Mouse (Mus musculus) retina, embryonic 14.5 days (tissue): ENCODE measurements around the gene Macrod2.

Source experiments
- DNase-seq: peaks from one replicate; pipeline ENCODE4 v3.0.0-alpha.2; 2015; ENCODE audit warnings: low spot score

Macrod2 gene

DNA sequence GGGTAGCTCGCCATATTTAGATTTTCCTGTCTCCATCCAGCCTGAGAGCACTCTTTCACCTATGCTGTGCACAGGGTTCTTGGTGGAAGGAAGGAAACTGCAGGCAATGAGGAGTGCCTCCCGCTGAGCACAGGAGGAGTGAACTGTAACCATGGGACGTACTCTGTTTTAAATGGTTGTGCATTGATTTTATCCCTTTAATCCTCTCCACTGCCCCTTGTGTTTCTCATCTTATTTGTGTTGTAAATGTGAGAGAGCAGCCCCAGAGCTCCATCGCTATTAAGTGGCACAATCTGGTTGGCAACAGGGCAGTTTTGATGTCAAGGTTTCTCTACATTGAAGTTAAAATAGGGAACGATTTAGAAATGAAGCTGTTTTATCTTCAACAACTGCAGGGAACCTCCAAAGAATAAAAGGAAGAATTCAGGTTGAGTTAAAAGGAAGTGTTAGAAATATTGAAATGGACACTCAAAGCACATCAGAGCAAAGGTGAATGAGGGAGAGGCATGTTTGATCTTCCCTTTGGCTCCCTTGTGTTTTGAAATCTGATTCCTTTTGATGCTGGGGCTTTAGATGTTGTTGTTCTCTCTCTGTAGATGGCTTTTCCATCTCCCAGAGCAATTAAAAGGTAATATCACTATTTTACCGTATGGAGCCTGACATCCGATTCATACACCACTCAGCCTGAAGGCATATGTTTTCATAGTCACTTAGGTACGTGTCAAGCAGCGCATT lies 1467.6 kb downstream of the Macrod2 start:
- no peak for DNase-seq

DNA sequence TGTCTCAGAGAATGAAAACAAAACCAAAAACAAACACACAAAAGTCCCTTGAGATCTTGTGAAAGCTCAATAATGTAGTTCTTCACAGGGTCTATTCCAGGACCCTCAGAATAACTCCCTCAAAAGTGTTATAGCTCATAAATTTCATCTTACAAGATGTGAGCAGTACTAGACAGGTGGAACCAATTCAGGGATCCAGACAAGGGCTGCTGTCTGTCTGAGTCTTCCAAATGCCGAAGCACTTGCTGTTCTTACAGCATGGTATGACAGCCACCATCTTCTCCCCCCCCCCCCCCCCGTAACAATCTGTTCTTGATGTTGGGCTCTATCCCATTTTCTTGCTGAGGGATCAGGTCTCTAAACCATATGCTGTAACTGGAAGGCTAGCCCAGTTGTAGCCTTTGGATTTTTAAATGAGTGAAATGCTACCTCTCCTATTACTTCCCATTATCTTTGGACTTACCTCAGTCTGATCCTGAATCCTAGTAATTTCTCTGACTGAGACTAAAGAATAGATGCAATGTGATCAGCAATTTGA lies 1468.6 kb downstream of the Macrod2 start:
- no peak for DNase-seq

DNA sequence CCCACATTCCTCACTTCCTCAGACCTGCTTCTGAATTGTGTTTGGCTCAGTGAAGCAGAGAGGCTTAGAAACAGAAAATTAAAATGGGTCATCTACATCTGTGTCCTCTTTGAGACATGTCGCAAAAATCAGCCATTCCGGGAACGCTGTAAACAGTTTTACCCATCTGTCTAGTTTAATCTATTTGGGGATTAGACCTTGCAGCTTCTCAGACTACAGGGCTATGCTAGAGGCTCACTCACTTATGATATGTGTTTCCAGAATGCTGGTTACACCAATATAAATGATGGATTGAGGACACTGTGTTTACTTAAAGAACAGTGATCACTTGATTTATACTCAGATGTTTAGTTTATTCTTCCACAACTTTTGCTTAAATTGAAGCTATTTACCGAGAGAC lies 1475.8 kb downstream of the Macrod2 start:
- DNase-seq, result no peak

DNA sequence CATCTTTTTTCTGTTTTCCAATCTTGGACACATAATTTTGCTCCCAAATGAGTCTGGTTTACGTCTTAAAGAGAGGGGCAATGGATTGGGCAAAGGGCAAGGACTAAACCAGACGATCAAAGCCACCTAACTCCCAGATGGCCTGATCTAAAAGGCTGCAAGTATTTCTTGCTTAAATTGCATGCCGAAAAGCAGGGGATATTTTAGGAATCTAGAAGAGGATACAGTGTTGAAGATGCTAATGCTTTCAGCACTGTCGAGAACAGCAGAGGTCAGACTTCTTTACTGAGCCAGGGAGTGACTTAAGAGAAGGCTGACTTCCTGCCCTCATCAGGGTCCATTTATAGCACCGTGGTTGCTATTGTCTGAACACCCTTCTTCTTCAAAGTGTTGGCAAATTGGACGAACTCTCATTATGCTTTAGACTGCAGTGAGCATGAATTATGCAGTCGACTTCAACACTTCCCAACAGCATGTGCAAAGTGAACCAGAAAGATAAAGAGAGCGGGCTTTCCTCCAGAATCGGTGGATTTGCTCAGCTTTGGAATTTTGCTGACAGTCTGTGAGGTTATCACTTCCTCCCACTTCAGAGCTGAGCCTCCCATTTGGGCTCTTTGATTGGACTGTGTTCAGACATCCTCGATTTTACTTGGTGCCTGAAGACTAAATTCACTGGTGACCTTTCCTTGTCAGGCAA lies 1481.2 kb downstream of the Macrod2 start:
- DNase-seq, result no peak

DNA sequence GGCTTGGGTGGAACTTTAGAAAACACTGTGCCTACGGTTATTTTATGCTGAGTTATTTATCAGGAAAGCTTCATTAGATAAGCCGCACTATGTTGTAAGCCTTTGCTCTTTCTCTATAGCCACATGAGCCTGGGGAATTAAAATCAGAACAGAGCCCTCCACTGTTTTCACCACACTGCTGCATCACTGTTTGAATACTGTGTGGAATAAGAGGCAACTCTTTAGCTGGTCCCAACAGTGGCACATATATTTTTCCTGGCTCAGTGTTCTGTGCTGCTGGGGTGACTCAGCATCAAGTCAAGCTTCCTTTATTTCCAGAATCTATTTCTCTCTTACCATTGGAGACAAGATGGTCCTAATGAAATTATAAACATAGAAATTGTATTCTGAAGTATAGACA lies 1481.8 kb downstream of the Macrod2 start:
- no peak for DNase-seq

DNA sequence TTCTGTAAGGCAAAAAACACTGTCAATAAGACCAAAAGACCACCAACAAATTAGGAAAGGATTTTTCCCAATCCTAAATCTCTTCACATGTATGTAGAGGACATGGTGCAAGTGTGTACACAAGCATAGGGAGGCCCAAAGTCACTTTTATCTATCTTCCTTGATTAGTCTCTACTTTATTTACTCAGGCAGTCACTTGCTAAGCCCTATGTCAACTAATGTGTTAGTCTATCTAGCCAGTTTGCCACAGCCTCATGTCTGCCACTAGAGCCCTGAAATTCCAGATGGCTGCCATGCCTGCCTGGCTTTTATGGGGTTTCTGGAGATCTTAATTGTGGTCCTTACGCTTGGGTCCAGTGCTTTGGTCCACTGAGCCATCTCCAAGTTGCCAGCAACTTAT lies 1483.4 kb downstream of the Macrod2 start:
- DNase-seq, result no peak

DNA sequence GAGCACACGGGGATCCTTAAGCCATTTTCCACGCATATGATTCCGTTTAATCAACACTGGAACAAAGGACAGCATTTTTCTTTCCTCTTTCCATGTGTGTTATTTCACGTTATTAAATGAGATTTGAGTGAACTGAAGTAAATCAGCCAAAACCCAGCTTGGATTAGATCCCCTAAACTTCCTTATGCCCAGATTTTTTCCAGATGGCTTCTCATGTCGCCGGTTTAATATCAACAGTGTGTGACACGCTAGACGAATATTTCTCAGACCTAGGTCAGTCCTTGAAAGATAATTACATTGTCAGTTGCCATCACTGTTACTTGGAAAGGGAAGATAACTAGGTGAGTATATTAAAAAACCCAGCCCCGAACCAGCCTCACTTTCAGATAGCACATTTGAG lies 1484.6 kb downstream of the Macrod2 start:
- DNase-seq, result no peak

DNA sequence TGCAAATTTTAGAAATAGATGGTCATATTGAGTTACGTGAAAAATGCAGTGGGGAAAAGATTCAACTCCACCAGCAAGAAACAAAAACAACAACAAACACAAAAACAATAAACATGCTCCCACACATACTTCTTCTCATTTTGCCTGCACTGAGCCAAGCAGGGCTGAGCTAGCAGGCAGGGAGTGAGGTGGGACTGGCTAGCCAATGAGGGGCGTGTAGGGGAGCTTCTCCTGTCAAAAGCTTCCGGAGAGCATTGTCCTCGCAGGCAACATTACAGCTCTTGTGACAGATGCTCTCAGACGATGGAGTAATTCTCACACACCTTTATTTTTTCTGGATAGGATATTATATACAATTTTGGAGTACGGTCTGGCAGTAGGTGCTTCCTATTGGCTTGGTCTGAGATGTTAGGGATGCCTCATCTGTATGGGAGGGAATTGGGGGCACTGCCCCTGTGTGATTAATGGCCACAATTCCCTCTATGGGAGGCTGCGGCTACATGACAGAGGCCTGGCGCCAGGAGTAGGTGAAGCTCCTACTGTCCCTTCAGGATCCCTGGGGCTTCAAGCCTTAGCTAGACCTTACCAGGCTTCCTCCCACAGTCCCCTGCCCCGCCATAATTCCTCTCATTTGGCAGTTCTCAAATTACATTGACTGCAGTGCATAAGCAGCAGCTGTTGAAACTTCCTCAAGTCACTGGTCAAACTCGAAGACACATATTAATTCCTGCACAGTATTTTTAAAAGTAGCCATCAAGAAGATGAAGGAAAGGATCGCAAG lies 1491.8 kb downstream of the Macrod2 start:
- no peak for DNase-seq

DNA sequence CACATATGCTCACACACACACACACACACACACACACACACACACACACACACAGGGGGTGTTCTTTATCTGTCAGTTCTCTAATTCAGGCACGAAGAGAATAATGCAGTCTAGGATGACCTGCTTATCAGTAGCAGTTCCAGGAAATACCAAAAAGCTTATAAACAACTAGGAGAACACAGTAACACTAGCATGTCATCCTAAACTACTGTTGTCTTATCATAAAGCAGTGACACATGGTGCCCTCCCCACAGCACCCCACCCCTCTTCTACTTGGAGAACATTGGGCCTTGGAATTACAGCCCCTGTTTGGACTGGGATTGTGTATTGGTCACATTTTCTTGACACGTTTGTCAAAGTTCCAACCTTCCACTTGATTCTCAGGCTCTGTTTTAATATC lies 1494.4 kb downstream of the Macrod2 start:
- DNase-seq, result no peak

DNA sequence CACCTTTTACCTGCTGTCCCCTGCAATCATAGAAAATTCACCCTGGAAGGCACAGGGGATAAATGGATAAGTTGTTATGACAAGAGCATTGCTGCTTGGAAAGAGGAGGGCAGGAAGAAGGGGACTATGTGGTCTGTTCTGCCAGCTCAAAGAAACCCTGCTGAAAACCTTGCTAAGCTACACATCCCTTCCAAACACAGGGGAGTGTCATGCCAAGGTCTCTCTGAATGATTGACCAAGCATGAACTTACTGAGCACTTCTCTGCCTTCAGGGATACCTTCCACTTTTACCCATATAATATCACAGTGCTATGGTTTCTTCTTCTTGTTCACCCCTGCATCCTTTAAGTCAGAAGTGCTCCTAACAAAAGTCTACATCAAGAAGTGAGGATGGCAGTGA lies 1502.8 kb downstream of the Macrod2 start:
- no peak for DNase-seq

DNA sequence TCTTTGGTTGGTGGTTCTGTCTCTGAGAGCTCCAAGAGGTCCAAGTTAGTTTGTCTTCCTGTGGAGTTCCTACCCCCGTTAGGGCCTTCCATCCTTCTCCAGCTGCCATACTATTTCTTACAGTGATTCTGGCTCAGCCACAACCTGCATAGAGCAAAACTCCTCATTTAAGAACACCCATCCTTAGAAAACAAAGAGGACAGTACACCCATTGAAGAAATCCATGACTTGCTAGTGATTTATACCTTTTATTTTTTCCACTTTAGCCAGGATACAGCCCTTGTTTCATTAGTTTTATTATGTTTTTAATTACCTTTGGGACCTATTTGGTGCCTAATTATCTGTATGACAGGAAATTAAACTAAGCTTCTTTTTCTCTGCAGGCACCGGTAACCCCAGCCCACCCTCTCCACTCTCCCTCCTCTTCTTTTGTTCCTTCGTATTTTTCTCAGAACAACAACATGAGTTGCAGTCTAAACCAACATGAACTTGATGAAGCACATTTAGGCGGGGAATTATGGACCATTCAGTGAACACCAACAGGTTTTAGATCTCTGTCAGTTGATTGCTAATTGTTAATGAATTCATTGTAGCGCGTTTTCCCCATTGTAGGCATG lies 1516.8 kb downstream of the Macrod2 start:
- DNase-seq, result peak; percentile 17

DNA sequence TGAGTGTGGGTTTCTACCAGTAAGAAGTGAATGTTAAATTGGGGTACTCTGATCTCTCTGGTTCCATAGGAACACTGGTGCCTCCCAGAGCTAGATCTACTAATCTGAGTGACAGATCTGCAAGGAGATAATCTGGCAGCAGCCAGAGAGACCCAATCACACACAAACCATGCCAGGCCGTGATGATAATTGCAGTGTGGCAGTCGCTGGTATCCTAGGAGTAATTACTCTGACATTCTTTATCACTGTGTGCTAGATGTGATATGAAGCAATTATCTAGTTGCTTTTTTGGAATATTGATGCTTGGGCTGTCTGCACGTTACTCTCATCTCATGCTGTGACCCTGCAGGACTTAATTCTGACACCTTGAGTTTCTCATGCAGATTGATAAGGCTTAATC lies 1518.4 kb downstream of the Macrod2 start:
- DNase-seq, result peak; percentile 19

DNA sequence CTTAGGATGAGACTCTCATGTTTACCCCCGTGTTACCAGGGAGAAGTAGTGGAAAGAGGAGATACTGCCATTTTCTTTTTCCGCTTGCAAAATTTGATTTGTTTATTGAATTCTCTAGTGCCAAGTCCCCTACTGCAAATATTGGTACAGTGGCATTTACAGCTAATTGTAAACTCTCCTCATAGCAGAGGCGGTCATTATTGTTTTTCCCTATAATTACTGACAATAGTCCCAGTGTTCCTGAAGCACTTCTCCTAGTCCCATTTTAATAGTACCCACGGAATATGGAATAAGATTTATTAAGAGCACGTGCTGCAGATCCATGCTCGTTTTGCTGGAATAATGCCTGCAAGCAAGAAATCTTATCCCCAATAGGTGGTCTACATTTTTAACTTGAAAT lies 1518.8 kb downstream of the Macrod2 start:
- no peak for DNase-seq

DNA sequence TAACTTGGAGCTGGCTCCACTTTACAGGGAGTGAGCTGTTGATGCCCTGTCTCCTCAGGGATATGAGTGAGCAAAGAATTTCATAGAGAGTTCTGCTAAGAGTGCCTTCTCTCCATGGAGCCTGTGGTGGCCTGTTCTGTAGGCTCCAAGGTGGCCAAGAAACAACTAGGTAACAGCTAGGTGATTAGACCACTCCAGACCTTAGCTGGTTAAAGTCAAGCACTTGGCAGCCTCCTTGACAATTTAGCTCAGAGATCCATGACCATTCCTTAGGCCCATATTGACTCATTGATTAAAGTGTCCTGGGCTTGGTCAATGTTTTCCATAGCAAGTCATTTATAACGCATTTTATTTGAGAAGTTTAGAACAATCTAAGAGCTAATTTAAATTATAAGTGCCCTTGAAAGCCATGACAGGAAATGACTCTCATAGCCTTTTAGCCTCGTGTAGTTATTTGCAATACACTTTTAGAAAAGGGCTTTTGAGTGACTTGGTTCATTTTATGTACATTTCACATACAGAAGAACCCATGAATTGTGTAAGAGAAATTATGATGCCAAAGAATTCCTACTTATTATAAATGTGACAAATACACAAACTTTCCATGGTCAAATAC lies 1525.4 kb downstream of the Macrod2 start:
- no peak for DNase-seq

DNA sequence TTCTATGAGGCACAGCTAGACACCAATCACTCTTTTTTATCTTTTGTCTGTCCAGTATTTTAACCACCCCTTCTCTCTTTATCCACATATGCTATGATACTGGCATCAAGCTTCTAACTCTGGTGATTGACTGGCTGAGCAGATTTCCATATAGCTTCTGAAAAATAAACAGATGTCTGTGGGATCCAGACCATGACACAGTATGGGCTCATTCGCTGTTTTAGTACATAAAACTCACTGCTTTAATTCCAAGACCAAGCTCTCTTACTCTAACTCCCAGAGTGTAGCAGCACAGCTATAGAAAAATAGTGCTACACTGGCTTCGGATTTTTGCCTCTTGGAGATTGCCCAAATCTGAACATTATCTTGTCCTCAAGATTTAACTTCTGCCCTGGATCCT lies 1540.0 kb downstream of the Macrod2 start:
- DNase-seq, result no peak

DNA sequence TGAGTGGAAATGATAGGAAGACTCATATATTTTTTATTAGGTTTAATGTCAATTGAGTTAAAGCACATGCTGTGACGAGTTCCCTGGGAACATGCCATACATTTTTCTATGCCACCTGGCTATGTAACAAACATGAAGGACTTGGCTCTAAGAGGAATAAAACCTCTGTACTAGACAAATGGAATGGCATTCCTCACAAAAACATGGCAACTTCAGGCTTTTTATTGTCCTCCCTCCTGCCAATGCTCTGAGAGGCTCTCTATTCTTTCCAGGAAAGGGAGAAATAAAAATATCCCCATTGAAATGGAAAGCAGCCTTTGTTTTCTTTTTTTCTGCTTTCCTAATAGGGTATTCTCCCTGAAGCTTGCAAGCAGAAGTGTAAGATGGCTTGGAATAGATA lies 1559.7 kb downstream of the Macrod2 start:
- DNase-seq, result peak; percentile 2

DNA sequence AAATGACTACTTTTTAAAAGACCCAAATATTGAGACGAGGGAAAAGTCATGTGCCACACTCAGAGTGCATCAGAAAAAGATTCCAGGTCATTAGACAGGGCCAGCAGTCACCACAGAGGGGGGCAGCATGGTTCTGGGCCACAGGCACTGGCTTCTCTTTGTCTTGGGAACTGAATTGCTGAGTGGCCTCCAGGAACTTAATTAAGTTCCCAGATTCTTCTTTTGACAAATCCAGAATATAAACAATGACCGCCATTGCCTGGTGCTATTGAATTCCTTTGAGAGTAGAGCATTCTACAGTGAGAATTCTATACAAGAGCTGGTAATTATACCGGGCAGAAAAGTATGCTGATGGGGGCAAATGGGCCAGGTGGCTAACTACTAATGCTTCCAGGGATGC lies 1560.1 kb downstream of the Macrod2 start:
- peak; percentile 70 for DNase-seq

DNA sequence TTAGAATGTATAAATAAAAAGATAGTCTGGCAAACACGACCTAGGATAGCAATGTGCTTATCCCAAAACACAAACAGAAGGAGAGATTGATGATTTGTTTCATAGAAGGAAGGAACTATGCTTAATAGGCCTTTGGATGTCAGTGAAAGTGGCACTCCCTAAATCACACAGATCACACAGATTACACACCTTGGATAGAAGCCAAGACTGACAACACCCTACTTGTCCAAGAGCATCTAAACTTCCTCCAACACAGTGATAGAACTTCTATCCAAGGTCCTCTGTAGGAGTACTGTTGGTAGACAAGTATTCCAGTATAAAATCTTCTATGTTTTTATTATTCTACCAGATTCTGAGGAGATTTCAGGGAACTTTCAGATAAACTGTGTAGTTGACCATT lies 1567.8 kb downstream of the Macrod2 start:
- no peak for DNase-seq

DNA sequence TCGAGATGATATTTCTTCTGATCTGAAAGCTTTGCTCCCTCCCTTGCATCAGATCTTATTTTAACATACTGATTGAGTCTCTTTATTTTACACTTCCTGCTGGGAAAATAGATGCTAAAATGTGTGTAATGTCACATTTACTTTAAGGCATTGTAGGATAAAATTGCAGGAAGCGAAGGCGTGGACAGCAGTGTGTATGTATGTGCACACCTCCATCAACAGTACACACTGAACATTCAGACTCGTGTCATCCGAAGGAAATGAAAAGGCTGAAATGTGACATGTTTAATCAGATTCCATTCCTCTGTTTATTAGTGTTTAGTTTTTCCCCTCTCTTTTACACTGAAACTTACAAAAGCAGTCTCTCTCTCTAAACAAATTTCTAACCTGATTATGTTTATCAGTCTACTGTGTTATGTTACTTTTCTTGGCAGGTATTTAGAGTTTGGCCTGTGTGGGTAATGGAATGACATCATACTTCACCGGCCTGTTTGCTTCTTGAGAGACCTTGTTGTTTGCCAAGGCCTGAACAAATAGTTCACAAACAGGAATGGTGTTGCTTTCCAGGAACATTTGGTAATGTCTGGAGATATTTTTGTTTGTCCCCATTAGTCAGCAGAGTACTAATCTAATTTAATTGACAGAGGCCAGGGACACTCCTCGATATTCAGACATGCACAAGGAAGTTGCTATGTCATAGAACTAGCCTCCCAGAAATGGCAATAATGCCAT lies 1588.7 kb downstream of the Macrod2 start:
- DNase-seq, result no peak

DNA sequence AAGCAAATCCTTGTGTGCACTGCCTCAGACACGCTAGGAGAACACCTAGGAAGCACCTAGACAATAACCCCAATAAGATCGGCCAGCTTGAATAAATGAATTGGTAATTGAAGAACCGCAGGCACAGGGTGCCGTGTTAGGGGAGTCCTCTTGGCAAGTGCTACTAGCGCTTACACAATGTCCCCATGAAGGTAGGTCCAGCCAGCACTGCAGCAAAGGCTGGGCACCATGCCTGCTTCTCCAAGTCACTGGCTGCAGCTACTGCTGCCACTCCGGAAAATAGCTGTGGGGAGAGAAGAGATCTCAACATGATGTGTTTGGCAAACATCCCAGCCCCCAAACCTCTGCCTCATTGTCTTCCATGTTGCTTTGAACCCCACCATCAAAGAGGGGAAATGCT lies 1603.8 kb downstream of the Macrod2 start:
- DNase-seq, result no peak

DNA sequence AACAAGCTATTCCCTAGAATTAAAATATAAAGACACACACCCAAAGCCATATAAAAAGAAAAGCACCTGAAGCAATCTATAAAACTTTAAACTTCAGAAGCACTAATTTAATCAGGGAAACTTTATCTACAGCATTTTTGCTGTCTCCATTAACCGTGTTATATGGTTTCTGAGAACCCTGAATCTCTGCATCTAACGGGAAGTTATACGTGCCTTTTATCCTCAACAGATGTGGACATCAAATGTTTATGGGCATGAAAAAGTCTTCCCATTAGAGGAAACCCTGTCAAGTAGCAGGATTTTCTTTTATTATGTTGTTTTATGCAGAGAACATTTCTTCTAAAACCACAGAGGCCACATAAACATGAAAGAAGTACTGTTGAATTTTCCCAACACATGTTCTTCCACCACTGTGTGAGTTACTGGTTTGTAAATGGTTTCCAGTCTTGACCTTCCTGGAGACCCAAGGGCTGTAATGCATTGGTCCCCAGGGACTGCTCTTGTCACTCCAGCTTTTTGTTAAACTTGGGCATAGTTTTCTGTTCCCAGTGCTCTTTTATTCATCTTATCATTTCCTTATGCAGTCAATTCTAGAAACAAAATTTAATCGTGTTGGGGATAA lies 1629.5 kb downstream of the Macrod2 start:
- DNase-seq, result no peak
